Mouse (Mus musculus) forebrain, embryonic 16.5 days (tissue): ENCODE measurements at regions not wholly inside any gene's neighbourhood (a gene's known extent, or its start where the extent isn't known, plus 50 kb on each side); places are given as distances from the start of the nearest gene placed in this dataset.

Experiments
- ATAC-seq: fragments of 200-750 bp; cut with Nextera tagmentation; 2 replicates; pipeline ENCODE4 v1.8.0; 2017; ENCODE audit warnings: mild to moderate bottlenecking, moderate library complexity
- H3K27ac ChIP-seq: fragments of 300-500 bp; sonication (generic); 2 replicates; pipeline ENCODE4 v1.5.1; 2014; ENCODE audit warnings: low read length, control low read depth
- H3K27me3 ChIP-seq: fragments of 300-500 bp; sonication (generic); replicated peaks from 2 replicates; pipeline ENCODE4 v1.6.1; 2014; ENCODE audit warnings: low read length; ENCODE audit not compliant: control insufficient read depth, insufficient read depth
- H3K36me3 ChIP-seq: fragments of 300-500 bp; sonication (generic); 2 replicates; pipeline ENCODE4 v1.6.1; 2014; ENCODE audit not compliant: control insufficient read depth, insufficient read depth
- H3K4me1 ChIP-seq: fragments of 300-500 bp; sonication (generic); replicated peaks from 2 replicates; pipeline ENCODE4 v1.6.1; 2014; ENCODE audit warnings: low read length; ENCODE audit not compliant: control insufficient read depth, insufficient read depth
- H3K4me2 ChIP-seq: fragments of 300-500 bp; sonication (generic); 2 replicates; pipeline ENCODE4 v1.6.1; 2014; ENCODE audit warnings: mild to moderate bottlenecking, low read length, control low read depth
- H3K4me3 ChIP-seq: fragments of 300-500 bp; sonication (generic); replicated peaks from 2 replicates; pipeline ENCODE4 v1.5.1; 2014; ENCODE audit warnings: mild to moderate bottlenecking, low read length, control low read depth
- H3K9ac ChIP-seq: fragments of 300-500 bp; sonication (generic); replicated peaks from 2 replicates; pipeline ENCODE4 v1.6.1; 2014; ENCODE audit warnings: low read depth, low read length, control low read depth
- H3K9me3 ChIP-seq: fragments of 300-500 bp; sonication (generic); 2 replicates; pipeline ENCODE4 v1.6.1; 2016; ENCODE audit warnings: low read length; ENCODE audit not compliant: control insufficient read depth
- WGBS: fragments of 180-500 bp; shearing (Covaris S2); extraction: QIAGEN DNeasy Blood & Tissue Kit; methylation state at CpG from one replicate; pipeline ENCODE4 v1.1.7; 2014; 5-methylcytosine and 5-hydroxymethylcytosine counted together

- H3K4me1 ChIP-seq = no peaks in the 10 kb centered on the region
- no peaks in the 10 kb centered on the region for H3K9me3 ChIP-seq
- no peak overlapping the region for H3K4me2 ChIP-seq
- H3K9ac ChIP-seq = no peak overlapping the region
- no peaks in the 10 kb centered on the region for H3K27me3 ChIP-seq
- ATAC-seq = no peak
- H3K27ac ChIP-seq = no peak overlapping the region
- no peak overlapping the region for H3K4me3 ChIP-seq
- 44% methylated on average over 3 of the region's 3 CpGs for WGBS
- H3K36me3 ChIP-seq = no peaks in the 10 kb centered on the region
Measured at GRCm38 (mm10) chr17:82936836-82937235, 278.3 kb upstream of the Pkdcc start.

GRCm38 (mm10) chr17:82946083-82946482, 269.0 kb upstream of the Pkdcc start:
- H3K27ac ChIP-seq = no peak overlapping the region
- WGBS = 73% methylated on average over 4 of the region's 4 CpGs
- H3K9ac ChIP-seq = no peak overlapping the region
- no peak overlapping the region for H3K4me3 ChIP-seq
- no peaks in the 10 kb centered on the region for H3K9me3 ChIP-seq
- H3K4me1 ChIP-seq = no peaks in the 10 kb centered on the region
- no peak for ATAC-seq
- no peak overlapping the region for H3K4me2 ChIP-seq
- no peaks in the 10 kb centered on the region for H3K27me3 ChIP-seq
- no peaks in the 10 kb centered on the region for H3K36me3 ChIP-seq

- Histone ChIP-seq H3K27ac (no peak overlapping the region), H3K9ac (no peak overlapping the region), H3K27me3 (no peaks in the 10 kb centered on the region), H3K4me1 (no peaks in the 10 kb centered on the region), H3K4me3 (no peak overlapping the region), H3K36me3 (no peaks in the 10 kb centered on the region), H3K9me3 (no peaks in the 10 kb centered on the region), H3K4me2 (no peak overlapping the region)
- no peak for ATAC-seq
- WGBS = 39% methylated on average over 4 of the region's 4 CpGs
Measured at GRCm38 (mm10) chr17:82949794-82950193, 265.3 kb upstream of the Pkdcc start.

GRCm38 (mm10) chr17:82950268-82950667, 264.8 kb upstream of the Pkdcc start:
- WGBS = 74% methylated on average over 14 of the region's 14 CpGs
- Histone ChIP-seq H3K27me3 (no peaks in the 10 kb centered on the region), H3K4me1 (no peaks in the 10 kb centered on the region), H3K4me2 (no peak overlapping the region), H3K36me3 (no peaks in the 10 kb centered on the region), H3K9ac (no peak overlapping the region), H3K4me3 (no peak overlapping the region), H3K9me3 (no peaks in the 10 kb centered on the region), H3K27ac (no peak overlapping the region)
- ATAC-seq = no peak

GRCm38 (mm10) chr17:82957409-82957808, 257.7 kb upstream of the Pkdcc start:
- no peak overlapping the region for H3K9ac ChIP-seq
- ATAC-seq = peak; percentile 77
- no peak overlapping the region for H3K27ac ChIP-seq
- H3K9me3 ChIP-seq = no peaks in the 10 kb centered on the region
- no peak overlapping the region for H3K4me2 ChIP-seq
- 34% methylated on average over 4 of the region's 4 CpGs for WGBS
- H3K4me1 ChIP-seq = no peaks in the 10 kb centered on the region
- H3K27me3 ChIP-seq = no peaks in the 10 kb centered on the region
- no peaks in the 10 kb centered on the region for H3K36me3 ChIP-seq
- H3K4me3 ChIP-seq = no peak overlapping the region

GRCm38 (mm10) chr17:82963374-82963773, 251.7 kb upstream of the Pkdcc start:
- 75% methylated on average over 3 of the region's 3 CpGs for WGBS
- no peak for ATAC-seq
- Histone ChIP-seq H3K27ac (no peak overlapping the region), H3K9ac (no peak overlapping the region), H3K4me3 (no peak overlapping the region), H3K4me2 (no peak overlapping the region), H3K27me3 (no peaks in the 10 kb centered on the region), H3K9me3 (no peaks in the 10 kb centered on the region), H3K4me1 (no peaks in the 10 kb centered on the region), H3K36me3 (no peaks in the 10 kb centered on the region)

GRCm38 (mm10) chr17:82999710-83000109, 215.4 kb upstream of the Pkdcc start:
- Histone ChIP-seq H3K4me2 (no peak overlapping the region), H3K27me3 (no peaks in the 10 kb centered on the region), H3K27ac (no peak overlapping the region), H3K9ac (no peak overlapping the region), H3K4me1 (no peaks in the 10 kb centered on the region), H3K36me3 (no peaks in the 10 kb centered on the region), H3K9me3 (no peaks in the 10 kb centered on the region), H3K4me3 (no peak overlapping the region)
- ATAC-seq = no peak
- WGBS = 84% methylated on average over 10 of the region's 10 CpGs

GRCm38 (mm10) chr17:83000411-83000810, 214.7 kb upstream of the Pkdcc start:
- Histone ChIP-seq H3K36me3 (no peaks in the 10 kb centered on the region), H3K9me3 (no peaks in the 10 kb centered on the region), H3K9ac (no peak overlapping the region), H3K4me1 (no peaks in the 10 kb centered on the region), H3K4me3 (no peak overlapping the region), H3K27me3 (no peaks in the 10 kb centered on the region), H3K27ac (no peak overlapping the region), H3K4me2 (no peak overlapping the region)
- 73% methylated on average over 6 of the region's 8 CpGs for WGBS
- no peak for ATAC-seq

GRCm38 (mm10) chr17:83001567-83001966, 213.5 kb upstream of the Pkdcc start:
- Histone ChIP-seq H3K9me3 (no peaks in the 10 kb centered on the region), H3K4me1 (no peaks in the 10 kb centered on the region), H3K4me2 (no peak overlapping the region), H3K9ac (no peak overlapping the region), H3K4me3 (no peak overlapping the region), H3K36me3 (no peaks in the 10 kb centered on the region), H3K27ac (no peak overlapping the region), H3K27me3 (no peaks in the 10 kb centered on the region)
- ATAC-seq = peak; percentile 85
- WGBS = 13% methylated on average over 2 of the region's 2 CpGs

GRCm38 (mm10) chr17:83010845-83011244, 204.2 kb upstream of the Pkdcc start:
- Histone ChIP-seq H3K36me3 (no peaks in the 10 kb centered on the region), H3K27ac (no peak overlapping the region), H3K27me3 (no peaks in the 10 kb centered on the region), H3K4me2 (no peak overlapping the region), H3K4me3 (no peak overlapping the region), H3K9ac (no peak overlapping the region), H3K9me3 (no peaks in the 10 kb centered on the region), H3K4me1 (no peaks in the 10 kb centered on the region)
- WGBS = 91% methylated on average over 1 of the region's 1 CpGs
- no peak for ATAC-seq
